Comparison of ENCODE assay signal across 8 mouse cellular contexts in genomic region chr6:147752301-147752700, GRCm38 (mm10).
A peak's percentile ranks its signal among the peaks of the same experiment; 100 is the strongest.
DNase-seq lines count a peak whose midpoint lies in the region.

No protein-coding gene starts in this region.

- intact Hi-C loops in heart, postnatal 14 days (cut with DNase I), result no loop called here

- DNase-seq in adrenal gland, adult (ENCODE audit: inconsistent age in 2 of 2, low spot score in 1 of 2), result peak; percentile 75 to 92
- peak; percentile 59 to 65 for DNase-seq in adrenal gland, postnatal 36 days
- peak; percentile 8 to 25 for DNase-seq in heart, postnatal 14 days
- peak; percentile 26 to 59 for DNase-seq in kidney, postnatal 36 days
- DNase-seq in Muller cell, postnatal 12 days (ENCODE audit: inconsistent ontology term), result no peak
- no peak for DNase-seq in urinary bladder, postnatal 14 days (ENCODE audit: low spot score)
- no peak for DNase-seq in embryo, embryonic 10 days (ENCODE audit: low spot score)
- no peak for DNase-seq in gastrocnemius, postnatal 25 days

Comparison
In these comparisons a context has a peak if more than half of its experiments do, and no peak if none do; other contexts are left out.
1. DNase-seq: peak in adrenal gland, adult (2 of 2), adrenal gland, postnatal 36 days (2 of 2), heart, postnatal 14 days (2 of 2) and kidney, postnatal 36 days (2 of 2); none in Muller cell, postnatal 12 days (single experiment), urinary bladder, postnatal 14 days (single experiment), embryo, embryonic 10 days (single experiment) and gastrocnemius, postnatal 25 days (single experiment).